Mouse (Mus musculus): ENCODE data around the gene Ethe1.

Gene Ethe1

DNA sequence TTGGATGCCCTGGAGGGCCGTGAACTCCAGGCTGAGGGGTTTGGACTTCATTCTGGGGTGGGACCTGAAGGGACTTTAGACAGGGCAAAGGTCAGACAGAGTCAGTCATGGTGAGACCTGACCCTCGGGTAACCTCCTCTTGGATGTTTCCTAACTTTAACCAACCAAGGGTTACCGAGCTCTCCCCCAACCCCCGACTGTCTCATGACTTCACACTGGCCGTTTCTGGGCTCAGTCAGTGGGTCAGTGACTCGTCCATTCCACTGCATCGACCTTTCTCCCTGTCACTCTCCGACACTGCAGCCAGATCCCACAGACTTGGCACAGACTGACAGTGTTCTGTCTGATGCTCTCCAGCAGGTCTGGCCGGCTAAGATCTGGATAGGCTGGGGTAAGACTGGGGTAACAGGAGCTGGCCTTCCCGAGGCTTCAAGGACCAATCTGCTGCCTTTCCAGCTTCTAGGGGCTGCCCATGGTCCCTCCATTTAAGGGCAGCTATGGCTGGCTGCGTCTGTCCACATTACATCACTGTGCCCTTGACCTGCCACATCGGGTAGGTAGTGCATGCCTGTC lies 13.0 kb upstream of the Ethe1 start:
- DNase-seq (ENCODE audit: low read depth, low spot score) = no peak

DNA sequence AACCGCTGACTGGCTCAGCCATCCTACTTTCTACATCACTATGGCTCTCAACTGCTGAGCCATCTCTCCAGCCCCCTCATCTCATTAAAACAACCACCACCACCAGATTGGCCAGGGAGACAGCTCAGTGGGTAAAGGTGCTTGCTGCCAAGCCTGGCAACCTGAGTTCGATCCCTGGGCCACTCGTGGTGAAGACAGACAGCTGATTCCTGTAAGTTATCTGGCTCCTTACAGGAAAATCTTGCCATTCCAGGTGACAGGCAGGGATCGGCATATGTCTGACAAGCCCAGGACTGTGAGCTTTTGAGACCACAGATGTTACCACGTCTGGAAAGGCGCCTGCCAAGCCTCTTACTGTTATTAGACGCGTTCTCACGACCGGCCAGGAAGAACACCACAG lies 9.5 kb upstream of the Ethe1 start:
- DNase-seq (ENCODE audit: low read depth, low spot score) = no peak

DNA sequence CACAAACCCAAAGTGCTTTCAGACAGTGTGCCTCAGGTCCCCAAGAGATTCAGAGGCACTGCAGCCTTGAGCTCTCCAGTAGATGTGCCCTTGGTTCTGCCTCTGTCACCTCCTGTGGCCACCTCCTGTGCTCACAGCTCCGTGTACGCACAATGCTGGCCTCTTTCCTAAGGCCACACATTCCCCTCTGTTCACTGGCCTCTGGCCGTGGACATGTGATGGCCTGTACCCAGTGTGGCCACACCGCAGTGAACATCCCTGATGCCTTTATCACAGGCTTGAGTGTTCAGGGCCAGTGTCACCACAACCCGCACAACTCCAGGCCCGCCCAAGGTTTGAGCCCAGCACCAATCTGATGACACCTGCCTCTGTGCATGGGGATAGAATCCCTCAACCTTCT lies 2.5 kb upstream of the Ethe1 start:
- no peak for DNase-seq (ENCODE audit: low read depth, low spot score)

DNA sequence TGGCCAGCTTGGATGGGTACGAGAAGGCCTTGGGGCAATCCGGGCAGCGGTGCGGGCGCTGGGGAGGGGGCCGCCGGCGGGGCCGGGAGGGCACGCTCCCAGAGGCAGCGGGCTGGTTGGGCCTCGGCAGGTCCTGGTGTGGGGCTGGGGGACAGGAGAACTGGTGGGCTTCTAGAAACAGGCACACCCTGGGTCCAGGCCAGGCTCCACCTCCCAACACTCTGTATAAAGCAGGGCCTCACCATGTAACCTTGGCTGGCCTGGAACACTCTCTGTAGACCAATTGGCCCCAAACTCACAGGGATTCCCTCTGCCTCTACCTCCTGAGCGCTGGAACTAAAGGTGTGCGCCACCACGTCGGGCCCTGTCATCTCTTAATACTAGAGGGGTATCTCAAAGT lies 1.3 kb upstream of the Ethe1 start:
- no peak for DNase-seq (ENCODE audit: low read depth, low spot score)

DNA sequence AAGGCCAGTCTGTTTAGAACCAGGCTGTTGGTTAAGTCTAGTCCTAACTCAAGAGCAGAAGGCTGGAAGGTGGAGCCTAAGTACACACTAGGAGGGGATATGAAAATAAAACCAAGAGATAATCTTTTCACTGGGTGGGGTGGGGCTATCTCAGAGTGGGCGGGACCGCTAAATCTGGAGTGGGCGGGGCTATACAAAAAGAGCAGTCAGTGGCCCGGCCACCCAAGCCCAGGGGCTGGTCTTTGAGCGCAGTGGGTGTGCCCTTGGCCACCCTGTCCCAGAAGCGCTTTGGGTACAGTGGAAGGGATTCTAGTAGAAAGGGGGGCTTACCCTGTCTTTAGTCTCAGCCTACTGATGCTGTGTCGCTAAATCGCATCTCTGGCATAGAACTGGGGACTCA lies 515 bp upstream of the Ethe1 start:
- no peak for DNase-seq (ENCODE audit: low read depth, low spot score)

DNA sequence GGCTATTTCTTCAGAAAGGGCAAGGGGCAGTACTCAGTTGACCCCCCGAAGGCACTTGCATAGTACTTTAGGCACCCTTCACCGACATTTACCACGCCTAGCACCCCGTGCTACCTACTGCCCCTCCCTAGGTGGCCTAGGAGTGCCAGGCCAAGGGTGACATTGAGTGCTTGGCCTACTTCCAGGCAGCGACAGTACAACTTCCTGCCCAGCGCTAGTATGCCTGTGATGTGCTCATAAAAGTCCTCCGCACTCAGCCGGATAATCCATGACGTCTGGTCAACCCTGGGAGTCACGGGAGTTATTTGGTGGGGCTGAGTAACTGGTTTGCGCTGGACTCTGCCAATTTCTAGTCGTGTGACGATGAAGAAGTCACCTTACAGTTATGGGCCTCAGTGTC lies 993 bp downstream of the Ethe1 start:
- no peak for DNase-seq (ENCODE audit: low read depth, low spot score)

DNA sequence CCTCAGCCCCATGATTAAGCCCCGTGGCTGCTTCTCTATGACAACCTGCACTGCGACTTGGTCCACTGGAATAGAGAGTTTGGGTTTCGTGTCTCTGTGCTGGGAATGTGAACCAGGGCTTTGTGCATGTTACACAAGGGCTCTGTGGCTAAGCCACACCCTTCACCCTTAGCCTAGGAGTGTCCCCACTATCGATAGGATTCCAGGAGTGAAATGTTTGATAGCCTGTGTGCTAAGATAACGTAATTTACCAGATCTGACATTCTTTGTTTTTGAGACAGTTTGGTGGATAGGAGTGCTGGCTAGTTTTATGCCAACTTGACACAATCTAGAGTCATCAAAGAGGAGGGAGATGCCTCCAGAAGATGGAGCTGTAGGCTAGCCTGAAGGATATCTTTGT lies 4.4 kb downstream of the Ethe1 start:
- DNase-seq (ENCODE audit: low read depth, low spot score) = no peak

DNA sequence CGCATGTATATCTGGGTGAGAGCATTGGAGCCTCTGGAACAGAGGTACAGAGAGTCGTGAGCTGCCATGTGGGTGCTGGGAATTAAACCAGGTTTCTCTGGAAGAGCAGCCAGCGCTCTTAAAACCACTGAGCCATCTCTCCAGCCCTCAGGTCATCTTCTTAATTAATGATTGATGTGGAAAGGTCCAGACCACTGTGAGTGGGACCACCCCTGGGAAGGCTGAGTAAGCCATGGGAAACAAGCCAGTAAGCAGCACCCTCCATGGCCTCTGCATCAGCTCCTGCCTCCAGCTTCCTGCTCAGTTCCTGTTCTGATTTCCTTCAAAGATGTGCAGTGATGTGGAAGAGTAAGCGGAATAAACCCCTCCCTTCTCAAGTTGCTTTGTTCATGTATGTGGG lies 4.8 kb downstream of the Ethe1 start:
- no peak for DNase-seq (ENCODE audit: low read depth, low spot score)

DNA sequence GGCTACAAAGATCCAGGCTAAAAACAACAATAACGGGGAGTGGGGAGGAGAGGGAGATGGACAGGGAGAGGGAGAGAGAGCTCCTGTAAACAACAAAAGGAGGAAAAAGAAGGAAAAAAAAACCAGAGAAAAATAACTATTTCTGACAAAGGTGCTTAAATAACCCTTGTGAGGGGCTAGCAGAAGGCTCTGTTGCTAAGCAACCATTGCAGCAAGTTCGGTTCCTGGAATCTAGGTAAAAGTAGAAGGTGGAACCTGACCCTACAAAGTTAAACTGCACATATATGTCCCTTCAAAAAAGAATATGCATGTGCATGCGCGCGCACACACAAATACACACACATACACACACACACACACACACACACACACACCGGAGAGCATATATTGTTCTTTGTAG lies 5.4 kb downstream of the Ethe1 start:
- no peak for DNase-seq (ENCODE audit: low read depth, low spot score)

DNA sequence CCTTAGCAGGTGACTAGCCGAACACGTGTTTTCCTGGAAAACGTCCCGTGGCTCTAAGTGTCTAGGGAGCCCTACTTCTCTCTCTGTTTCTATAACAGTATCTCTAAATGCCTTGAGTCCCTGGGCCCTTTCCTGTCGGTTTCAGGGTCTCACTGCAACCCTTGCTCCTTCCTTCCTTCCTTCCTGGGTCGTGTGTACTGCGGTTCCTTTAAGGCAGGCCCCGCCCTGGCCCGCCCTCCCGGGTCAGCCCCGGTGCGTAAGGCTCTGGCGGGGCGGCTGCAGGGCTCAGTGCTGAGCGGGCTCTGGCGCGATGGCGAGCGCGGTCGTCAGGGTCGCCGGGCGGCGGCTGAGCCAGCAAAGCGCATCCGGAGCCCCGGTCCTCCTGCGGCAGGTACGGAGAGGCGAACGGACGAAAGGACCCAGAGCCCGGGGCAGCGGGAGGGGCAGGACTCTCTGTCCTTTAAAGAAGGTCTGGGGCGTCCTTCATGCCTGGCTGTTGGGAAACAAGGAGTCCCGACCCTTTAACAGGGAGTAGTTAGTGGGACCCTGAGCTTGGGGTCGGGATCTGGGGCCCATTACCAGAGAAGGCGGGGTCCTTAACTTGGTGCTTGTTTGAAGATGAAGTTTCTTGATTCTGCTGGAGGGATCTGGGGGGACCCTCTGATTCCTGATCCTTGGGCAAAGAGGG lies 6.4 kb downstream of the Ethe1 start:
- DNase-seq (ENCODE audit: low read depth, low spot score) = no peak

DNA sequence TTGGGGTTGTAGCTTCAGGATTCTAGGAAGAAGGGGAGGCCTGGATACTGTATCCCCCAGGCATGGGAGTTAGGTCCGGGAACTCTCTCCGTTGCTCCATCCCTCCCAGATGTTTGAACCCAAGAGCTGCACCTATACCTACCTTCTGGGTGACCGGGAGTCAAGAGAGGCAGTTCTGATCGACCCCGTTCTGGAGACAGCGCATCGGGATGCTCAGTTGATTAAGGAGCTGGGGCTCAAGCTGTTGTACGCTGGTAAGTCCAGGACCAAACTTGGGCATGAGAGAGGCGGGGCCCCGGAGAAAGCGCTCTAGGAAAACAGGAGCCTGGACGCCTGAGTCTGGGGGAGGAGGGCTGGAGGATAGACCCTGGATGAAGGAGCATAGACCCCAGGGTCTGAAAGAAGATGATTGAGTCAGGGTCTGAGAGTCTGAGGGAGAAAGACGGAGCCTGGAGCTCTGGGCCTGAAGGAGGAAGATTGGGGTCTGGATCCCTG lies 7.0 kb downstream of the Ethe1 start:
- DNase-seq (ENCODE audit: low read depth, low spot score) = no peak

DNA sequence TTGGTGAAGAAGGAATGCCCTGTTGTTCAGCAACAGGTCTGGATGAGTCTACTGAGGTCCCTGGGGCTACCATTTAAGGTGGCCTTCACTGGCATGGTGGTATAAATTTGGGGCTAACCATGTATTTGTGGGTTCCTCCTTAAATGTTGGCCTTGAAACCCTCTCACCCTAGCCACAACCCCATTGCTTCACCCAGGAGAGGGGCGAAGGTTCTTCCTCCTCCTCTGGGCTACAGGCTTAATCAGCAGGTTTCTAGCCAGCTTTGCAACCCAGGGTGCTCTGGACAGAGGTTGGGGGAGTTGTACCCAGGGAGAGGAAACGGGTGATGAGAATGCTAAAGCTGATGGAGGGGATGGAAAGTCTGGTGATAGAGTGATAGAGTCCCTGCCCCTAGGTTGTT lies 8.1 kb downstream of the Ethe1 start:
- DNase-seq (ENCODE audit: low read depth, low spot score) = no peak

DNA sequence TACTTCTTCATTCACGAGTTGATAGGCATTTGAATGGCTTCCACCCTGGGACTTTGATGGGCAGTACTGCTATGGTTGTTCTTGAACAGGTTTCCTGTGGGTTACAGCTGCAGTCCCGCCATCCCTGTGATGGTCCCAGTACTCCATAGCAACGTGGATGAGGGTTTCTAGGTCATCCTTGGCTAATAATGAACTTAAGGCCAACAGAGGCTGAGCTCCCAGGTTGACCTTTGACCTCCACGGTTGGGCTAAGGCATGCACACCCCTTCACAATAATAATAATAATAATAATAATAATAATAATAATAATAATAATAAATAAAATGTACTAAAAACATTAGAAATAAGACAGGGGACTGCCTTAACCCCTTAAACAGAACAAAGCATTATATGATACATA lies 10.8 kb downstream of the Ethe1 start:
- DNase-seq (ENCODE audit: low read depth, low spot score) = no peak

DNA sequence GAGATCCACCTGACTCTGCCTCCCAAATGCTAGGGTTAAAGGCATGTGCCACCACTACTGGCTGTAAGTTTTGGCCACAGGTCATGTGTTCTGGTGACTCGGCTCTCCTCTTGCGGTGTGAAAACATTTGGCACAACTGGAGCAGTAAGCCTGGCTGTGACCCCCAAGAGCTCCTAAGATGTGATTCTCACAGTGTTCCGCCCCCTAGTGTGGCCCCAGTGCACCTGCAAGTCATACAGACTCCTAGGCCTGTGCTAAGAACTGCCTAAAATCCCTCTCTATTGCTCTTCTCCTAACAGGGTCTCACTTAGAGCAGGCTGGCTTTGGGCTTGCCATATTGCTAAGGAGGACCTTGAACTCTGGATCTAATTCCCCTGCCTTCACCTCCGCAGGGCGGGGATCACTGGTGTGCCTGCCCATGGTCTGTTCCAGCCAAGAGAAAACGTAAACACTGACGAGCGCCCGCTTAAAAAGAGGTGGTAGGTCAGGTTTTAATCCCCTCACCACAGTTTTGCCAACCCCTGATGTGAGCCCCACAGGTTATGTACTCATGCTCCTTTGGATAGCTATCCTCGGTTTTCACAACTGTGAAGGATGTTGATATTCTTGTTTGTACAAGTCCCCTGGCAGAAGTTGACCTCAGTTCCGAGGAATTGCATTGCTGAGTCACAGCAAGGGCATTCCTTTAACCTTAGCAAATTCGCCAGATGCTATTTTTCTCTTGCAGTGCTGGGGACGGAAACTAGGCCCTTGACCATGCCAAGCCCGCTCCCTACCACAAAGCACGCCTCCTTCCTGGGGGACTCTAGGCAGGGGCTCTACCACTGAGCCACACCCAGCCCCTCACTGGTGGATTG lies 12.1 kb downstream of the Ethe1 start:
- DNase-seq (ENCODE audit: low read depth, low spot score) = no peak

DNA sequence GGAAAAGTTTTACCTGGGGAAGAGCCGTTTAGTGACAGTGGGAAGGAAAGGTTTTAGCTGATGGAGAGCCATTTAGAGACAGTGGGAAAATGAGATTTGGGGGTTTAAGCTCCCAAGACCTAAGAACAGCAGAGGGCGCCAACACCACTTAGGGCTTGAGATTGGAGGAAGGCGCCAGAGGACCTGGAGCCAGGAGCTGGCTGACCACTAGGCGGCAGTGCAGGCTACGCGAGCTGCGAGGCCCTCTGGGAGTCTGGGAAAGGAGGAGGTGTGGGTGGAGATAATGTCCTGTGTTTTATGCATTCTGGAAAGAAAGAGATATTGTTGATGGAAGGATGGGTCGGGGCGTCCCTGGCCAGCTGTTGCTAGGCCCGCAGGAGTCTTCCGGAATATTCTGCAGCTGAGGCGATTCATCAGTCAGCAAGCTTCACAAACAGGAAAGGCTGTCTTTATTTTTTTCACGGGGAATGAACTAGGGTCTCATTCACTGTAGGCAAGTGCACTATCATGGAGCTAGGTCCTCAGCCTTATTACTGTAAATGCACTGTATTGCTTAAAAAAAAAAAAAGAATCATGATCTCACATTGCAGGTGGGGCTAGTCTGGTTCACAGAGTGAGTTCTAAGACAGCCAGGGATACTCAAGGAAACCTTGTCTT lies 13.7 kb downstream of the Ethe1 start:
- DNase-seq (ENCODE audit: low read depth, low spot score) = peak; percentile 80

DNA sequence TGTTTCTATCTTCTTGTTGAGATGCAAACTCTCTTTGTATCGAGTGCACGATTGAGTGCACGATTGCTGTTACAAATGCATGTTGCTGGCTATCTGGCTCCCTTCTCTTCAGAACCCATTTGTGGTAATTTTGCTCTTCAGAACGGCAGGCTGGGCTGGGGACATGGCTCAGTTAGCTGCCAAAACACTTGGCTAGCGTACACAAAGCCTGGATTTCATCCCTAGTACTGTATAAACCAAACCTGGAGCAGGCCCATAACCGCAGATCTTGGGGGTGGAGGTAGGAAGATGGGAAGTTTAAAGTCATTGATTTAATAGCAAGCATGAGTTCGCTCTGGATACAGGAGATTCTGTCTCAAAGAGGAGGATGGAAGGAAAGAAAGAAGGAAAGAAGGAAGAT lies 18.2 kb downstream of the Ethe1 start:
- no peak for DNase-seq (ENCODE audit: low read depth, low spot score)

DNA sequence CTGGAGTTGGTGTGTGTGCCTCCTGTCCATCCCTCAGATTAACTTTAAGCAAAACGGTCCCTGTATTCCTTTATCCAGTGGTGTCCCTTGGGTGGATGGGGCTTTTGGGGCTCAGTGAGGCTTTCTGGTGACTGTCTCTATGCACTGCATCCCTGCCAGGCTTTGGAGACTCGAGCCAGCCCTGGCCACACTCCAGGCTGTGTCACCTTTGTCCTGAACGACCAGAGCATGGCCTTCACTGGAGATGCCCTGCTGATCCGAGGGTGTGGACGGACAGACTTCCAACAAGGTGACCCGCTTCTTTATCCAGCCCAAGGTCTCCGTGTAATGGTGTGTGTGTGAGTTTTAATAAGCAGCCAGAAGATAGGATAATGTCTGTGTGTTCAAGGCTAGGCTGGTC lies 18.7 kb downstream of the Ethe1 start:
- no peak for DNase-seq (ENCODE audit: low read depth, low spot score)

DNA sequence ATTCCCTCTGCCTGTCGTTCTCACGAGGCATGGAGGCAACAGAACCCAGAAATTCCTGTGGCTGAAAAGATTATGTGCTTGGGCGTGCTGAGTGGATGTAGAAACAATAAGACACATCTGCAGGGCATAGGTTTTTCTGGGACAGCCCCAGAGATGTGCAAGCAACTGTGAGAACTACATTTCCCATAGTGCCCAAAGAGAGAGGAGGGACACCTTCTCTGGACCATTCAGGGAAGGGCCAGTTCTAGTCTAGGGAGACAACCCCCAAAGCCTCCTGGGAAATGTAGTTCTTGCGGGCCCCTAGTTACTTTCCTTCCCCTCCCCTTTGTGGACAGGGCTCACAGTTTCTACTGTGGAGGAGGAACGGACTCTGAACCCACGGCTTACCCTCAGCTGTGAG lies 20.7 kb downstream of the Ethe1 start:
- DNase-seq (ENCODE audit: low read depth, low spot score) = no peak

DNA sequence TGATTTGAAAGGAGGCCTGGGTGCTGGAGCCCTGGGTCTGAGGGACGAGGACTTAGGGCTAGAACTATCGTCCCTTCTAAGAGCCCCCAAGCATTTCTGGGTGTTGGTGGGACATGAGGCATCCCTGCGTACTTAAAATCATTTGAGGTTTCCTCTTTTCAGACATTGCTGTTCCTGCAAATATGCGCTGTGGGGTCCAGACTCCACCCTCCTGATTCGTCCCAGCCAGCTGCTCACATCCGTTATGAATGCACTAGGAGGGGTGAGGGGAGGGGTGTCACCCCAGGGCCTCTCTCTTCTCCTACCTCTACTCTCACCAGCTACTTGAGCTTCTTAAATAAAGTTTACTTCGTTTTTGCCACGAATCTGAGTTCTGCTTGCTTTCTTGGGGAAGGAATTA lies 21.2 kb downstream of the Ethe1 start:
- no peak for DNase-seq (ENCODE audit: low read depth, low spot score)

DNA sequence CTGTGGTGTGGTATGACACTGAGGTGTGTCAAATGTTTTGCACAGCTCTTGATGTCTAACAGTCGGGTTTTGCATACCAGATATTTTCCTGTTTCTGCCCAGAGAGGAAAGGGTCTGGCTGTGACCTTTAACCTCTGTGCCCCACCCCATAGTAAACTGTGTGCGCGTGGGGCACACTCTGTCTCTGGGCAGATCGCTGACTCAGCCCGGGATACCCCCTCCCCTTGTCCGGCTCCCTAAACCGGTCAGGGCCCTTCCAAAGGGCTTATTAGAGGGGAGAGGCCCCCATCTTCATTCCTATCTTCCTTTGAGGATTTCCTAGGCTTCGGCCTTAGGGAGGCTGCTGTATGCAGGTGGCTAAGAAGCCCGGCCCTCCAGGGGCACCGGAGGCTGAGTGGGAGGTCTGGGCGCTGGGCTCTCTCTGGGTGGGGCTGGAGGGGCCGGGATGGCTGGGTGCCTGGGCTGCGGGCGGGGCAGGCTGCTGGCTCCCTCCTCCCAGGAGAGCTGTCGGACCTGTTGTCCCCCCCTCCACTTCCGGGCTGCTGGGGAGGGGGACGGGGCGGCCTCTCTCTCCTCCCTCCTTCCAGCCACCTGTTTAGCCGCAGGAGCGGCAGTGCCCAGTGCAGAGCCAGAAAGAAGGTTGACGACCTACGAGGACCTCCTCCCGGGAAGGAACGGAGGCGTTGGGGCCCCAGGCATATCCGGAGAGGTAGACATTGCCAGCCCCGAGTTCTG lies 23.0 kb downstream of the Ethe1 start, which contains the start of gene Phldb3:
TSS of gene Phldb3 (plus strand) at position 620 of the 735 bp plus-strand sequence.
- no peak for DNase-seq (ENCODE audit: low read depth, low spot score)

DNA sequence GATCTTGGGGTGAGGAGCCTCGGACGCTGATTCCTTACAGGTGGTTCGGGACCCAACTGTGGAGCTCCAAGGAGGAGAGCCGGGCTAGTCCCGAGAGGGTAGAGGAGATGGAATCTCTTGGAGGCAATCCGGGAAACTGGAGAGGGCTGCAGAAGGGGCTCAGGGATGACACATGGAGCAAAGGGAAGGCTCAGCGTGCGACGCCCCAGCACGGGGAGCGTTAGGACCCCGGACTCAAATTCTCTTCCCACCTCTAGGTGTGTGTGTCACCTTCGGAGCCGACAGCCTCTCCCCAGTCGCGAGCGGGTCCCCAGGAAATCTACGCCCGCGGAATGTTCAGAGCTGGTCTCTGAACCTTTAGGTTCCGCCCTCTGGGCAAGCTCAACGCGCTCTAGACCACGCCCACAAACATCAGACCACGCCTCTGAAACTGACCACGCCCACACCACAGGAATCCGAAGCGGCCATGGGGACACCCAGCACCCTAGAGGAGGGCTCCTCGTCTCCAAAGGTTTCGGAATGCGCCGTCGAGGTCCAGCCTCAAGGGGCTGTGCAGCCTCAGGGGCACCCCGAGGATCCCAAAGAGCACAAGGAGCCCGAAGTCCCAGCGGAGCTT lies 23.6 kb downstream of the Ethe1 start:
- no peak for DNase-seq (ENCODE audit: low read depth, low spot score)

Measured in WW6 (cell line).